Mouse (Mus musculus): ENCODE measurements around the gene Sap18.
"Not testable (repeated sequence)": the region's sequence is repeated elsewhere in the genome, so short reads cannot be mapped to it uniquely, and the experiment has no call there.

Gene Sap18

DNA sequence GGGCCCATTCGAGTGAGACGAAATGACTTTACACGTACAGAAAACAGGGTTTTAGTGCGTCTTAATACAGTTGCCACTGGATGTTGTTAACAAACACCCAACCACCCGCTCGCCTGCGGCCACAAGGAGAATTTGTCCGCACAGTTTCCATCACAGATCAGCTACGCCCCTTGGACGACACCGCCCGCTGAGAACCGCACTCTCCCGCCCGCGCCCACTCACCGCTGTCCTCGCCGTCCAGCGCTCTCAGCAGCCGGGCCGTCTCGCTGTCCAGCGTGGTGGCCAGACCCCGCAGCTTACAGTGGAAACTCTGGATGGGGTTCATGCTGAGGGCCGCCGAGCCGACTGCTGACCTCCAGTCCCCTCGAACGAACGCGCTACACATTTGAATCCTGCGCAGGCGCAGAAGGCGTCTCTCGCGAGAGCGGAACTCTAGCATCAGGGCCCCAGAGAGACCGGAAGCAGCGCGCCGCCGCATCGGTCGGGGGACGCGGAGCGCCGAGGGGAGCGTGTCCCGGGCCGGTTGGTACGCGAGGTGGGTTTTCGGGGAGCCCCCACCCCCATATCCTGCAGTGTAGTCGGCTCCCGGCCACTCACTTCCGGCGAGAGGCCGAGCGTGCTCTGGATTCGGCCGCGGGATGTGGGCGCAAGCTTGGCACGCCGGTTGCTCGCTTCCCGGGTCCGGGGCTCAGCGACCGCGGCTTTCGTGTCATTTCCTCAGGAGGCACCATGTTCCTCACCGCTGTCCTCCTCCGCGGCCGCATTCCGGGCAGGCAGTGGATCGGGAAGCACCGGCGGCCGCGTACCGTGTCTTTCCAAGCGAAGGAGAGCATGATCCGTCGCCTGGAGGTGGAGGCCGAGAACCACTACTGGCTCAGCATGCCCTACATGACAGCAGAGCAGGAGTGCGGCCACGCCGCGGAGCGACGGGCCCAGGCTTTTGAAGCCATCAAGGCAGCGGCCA lies 28.1 kb downstream of the Sap18 start, which contains the start of the genes Ska3 and Mrpl57:
TSS of gene Ska3 (minus strand) at position 398 of the 964 bp plus-strand sequence.
TSS of gene Mrpl57 (plus strand) at position 447 of the 964 bp plus-strand sequence.
- peak; percentile 93 for DNase-seq (ENCODE audit: low spot score)

DNA sequence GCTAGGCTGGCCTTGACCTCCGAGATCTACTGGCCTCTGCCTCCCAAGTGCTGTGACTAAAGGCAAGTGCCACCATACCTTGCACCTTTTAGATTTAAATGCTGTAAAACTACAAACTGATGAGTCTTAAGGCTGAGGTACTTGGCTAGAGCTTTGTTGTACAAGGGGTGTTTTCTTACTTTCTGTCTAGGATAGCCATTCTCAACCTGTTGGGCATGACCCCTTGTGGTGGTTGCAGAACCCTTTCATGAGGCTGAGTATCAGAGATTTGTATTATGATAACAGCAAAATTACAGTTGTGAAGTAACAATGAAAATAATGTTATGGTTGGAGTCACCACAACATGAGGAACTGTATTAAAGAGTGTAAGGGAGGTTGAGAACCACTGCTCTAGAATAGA lies 29.3 kb downstream of the Sap18 start:
- DNase-seq (ENCODE audit: low spot score), result no peak

DNA sequence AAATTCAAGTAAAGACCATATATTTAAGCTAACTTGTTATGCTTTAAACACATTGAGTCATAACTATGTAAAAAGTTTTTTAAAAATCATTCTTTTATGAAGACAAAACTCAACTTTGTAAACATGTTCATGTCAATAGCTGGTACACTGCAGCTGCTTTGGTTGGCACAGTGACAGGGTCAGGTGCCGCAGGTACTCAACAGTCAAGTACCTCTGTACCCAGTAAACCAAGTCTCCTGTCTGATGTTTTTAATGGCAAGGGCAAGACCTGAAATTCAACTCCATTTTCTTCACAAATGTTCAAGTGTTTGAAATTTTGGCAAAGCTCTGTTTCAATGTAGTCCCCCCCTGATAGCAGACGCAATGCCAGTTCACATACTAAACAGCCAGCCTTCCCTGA lies 35.5 kb downstream of the Sap18 start:
- DNase-seq (ENCODE audit: low spot score), result no peak

DNA sequence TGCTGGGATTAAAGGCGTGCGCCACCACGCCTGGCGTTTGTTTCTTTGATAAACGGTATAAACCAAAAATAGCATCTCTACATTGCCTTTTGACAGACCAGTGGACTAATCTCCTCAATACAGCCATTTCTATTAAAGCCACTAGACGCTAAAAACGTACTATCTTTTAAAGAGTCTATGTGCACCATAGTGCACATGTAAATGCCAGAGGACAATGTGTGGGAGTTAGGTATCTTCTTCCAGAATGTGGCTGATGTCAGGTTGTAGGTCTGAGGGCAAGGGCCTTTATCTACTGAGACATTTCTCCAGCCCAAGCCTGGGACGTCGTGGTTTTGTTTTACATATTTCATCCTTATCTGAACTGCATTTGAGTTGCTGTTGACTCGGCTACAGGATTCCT lies 37.2 kb downstream of the Sap18 start:
- DNase-seq (ENCODE audit: low spot score), result no peak

DNA sequence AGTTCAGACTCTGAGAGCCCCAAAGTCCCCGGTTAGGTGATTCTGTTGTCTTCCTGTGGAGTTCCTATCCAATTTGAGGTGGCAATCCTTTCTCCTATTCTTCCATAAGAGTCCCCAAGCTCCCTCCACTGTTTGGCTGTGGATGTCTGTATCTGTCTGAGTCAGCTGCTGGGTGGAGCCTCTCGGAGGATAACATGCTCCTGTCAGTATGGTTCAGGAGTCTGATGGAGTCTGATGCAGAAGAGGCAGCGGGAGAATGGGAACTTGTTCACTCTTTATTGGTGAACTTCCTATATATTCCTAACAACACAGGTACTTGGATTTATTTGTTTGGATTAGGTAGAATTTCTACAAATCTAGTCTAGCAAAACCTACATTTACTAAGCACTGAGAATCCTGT lies 46.6 kb downstream of the Sap18 start:
- no peak for DNase-seq (ENCODE audit: low spot score)

DNA sequence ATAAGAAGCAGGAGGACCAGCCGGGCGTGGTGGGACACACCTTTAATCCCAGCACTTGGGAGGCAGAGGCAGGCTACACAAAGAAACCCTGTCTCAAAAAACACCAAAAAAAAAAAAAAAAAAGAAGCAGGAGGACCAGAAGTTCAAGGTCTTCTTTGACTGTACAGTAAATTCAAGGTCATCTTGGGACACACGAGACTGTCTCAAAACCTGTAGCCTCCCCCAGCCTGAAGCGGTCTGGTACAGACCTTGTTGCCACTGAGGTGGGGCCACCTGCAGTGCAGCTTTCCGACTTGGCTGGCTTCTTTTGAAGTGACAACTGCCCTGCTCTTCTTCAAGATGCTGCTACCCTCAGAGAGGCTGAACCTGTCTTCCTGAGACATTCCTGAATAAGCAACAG lies 50.1 kb downstream of the Sap18 start:
- not testable (repeated sequence) for DNase-seq (ENCODE audit: low spot score)

DNA sequence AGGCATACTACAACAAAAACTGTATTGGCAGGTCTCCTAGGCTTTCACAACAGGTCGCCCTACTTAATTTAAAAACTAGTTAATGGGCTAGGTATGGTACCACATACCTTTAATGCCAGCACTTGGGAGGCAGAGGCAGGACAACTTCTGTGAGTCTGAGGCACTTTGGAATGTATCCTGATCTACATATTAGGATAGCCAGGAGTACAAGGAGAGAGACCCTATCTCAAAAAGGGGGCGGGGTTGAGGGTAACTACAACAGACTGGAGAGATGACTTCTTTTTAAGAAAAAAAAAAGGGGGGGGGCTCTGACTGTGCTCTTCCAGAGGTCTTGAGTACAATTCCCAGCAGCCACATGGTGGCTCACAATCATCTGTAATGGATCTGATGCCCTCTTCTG lies 50.7 kb downstream of the Sap18 start:
- DNase-seq (ENCODE audit: low spot score), result no peak

DNA sequence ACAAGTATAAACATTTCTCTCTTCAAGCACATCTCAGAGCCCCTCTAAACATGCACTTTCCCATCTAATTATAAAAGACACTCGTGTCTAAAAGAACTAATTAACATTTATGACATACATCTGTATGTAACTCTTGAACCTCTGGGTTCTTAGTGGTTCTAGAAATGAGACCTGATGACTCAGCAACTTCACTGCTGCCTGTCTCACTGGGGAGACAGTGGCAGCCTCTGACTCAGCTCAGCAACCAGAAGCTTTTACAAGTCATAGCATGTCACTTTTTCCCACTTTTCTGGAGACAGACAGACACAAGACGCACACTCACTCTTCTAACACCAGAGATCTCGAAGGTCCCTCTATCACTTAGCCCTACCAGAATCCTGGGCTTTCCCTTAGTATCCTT lies 52.4 kb downstream of the Sap18 start:
- no peak for DNase-seq (ENCODE audit: low spot score)

DNA sequence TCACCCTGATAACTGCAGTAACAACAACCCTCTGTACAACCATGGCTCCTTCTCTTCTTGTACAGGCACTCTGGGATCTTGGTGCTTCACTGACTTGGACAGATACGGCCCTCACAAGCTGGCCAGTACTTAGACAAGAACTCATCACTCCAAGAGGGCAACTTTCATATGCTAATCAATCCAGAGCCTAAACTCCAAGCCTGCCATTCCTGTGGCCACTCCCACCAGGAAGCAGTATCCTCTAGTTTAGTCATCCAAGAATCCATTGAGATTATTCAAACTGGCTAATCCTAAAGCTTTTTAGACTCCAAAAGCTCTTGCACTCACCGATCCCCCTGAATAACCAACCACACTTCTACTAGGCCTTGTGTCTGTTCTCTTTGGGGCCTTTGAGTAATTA lies 55.0 kb downstream of the Sap18 start:
- no peak for DNase-seq (ENCODE audit: low spot score)

DNA sequence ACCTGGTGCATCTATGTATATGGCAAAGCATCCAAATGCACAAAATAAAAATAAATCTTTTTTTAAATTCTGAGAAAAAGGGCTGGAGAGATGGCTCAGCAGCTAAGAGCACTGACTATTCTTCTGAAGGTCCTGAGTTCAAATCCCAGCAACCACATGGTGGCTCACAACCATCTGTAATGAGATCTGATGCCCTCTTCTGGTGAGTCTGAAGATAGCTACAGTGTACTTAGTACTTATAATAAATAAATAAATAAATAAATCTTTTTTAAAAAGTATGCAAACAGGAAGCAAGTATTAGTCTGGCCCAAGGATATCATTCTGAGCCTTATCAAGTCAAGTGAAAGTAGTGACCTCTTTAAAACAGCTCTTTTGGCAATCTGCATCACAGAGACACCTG lies 58.1 kb downstream of the Sap18 start:
- not testable (repeated sequence) for DNase-seq (ENCODE audit: low spot score)
